Mouse (Mus musculus): ENCODE data around the gene Dclk3.
A peak's percentile ranks its signal among the peaks of the same experiment; 100 is the strongest.

Gene Dclk3

DNA sequence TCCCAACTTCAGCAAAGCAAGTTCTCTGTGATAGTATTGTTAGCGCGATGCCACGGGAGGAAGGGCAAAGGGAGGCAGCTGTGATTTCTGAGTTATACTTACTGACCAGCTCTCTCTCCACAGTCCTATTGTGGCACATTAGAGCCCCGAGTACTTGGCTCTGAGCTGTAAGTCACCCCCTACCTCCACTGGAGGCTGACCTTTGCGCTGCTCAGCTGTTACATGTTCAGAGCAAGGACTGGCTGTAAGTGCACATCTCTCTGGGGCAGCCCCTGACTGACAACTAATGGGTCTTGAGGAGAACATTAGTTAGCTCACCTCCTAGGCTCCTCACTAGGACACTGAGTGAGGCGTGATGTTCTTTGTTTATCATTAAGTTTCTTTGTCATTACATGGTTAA is 1.6 kb downstream of the Dclk3 start:
- DNase-seq, result no peak

DNA sequence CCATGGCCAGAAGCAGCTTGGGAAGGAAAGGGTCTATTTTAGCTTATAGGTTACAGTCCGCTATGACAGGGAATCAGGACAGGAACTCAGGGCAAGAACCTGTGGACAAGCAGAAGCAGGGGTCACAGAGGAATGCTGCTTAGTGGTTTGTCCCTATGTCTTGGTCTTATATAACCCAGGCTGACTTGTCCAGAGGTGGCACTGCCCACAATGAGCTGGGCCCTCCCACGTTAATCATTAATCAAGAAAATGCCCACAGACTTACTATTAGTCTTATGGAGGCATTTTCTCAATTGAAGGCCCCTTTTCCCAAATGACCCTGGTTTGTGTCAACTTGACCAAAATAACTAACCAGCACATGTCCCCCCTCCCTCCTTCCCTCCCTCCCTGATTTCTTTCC is 2.3 kb downstream of the Dclk3 start:
- DNase-seq, result no peak

DNA sequence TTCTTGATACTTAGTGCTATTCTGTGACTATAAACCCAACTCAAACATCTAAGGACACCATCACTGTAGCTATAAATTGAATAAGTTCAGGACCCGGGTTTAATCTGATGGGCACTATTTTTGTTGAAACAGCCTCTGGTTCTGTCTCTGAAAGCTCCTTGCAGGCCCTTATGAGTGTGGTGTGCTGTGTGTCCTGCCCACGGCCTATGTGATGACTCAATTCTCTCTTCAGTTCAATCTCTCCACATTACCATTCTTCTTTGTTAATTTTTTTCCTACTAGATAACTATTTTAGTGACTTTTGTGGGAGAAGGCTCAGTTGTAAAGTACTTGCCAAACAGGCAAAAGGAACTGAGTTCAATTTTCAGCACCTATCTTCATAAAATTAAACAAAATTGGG is 7.3 kb downstream of the Dclk3 start:
- no peak for DNase-seq

DNA sequence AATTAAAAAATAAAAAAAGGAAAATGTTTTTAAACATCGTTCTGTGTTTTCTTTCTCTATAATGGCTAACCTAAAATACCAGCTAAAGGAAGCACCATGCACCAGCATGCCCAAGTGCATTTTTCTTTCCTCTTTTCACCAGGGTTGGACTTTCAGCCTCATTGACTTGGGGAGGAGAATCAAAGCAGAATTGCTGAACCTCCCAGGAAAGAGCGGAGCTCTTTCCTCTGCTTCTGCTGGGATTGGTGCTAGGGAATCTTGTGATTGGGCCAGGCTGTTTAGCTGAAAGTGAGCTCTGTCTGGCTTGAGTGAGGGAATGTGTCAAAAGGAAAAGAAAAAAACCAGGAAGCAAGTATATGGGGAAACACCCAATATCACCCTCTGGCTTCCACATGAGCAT is 10.1 kb downstream of the Dclk3 start:
- no peak for DNase-seq

DNA sequence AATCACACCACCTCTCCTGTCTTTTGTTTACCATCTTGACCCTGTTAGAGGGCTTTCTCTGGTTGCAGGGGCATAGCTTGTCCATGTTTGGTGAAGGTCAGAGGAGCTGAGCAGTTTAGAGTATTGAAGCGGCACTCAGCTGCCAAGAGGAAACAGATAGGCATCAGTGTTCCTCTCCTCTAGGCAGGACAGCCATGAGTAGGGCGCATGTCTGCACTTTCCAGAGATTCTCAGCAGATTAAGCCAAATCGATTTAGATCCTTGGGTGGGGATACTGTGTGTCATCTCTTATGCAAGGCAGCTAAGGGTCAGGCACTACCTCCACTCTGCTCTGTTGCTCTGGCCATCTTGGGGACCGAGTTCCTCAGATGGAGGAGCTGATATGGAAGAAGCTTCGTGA is 11.0 kb downstream of the Dclk3 start:
- no peak for DNase-seq

DNA sequence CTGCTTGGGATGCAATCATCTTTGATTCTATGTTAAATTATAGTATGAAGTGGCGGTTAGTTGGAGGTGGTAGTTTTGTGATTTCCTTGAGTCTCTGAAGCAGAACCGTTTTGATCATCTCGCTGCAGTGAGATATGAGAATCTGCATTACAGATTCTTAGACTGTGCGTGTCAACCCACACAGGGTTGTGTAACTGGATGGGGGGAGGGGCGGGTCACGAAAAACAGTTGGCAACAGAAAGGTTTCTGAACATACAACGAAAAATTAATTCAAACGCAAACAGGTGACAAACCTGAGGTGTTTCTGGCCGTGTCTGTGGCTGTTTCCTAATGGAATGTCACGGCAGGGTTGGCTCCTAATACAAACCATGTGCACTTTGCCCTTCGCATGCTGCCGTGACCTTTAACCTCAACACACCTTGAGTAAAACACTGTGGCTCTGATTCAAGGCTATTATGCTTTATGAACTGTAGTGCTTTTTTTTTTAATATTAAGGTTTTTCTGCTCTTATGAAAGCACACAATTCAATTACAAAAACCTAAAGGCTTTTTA is 12.0 kb downstream of the Dclk3 start:
- no peak for DNase-seq

DNA sequence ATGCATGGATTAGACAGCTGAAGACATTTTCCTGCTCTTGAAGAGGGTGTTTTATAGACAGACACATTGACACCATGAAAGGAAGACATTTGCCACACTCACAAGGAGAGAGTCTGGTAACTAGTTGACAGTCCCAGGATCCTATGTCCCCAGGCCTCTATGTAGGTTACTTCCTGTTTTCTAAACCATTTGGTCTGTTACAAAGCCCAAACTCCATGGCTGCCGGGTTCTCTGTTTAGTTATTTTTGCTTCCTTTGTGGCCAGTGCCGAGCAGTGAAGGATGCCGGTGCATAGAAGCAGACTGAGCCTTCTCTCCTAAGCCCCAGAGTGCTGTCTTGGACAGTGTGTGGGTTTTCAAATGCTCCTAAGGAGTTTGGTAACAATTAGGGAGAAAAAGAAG is 15.0 kb downstream of the Dclk3 start:
- DNase-seq, result no peak

DNA sequence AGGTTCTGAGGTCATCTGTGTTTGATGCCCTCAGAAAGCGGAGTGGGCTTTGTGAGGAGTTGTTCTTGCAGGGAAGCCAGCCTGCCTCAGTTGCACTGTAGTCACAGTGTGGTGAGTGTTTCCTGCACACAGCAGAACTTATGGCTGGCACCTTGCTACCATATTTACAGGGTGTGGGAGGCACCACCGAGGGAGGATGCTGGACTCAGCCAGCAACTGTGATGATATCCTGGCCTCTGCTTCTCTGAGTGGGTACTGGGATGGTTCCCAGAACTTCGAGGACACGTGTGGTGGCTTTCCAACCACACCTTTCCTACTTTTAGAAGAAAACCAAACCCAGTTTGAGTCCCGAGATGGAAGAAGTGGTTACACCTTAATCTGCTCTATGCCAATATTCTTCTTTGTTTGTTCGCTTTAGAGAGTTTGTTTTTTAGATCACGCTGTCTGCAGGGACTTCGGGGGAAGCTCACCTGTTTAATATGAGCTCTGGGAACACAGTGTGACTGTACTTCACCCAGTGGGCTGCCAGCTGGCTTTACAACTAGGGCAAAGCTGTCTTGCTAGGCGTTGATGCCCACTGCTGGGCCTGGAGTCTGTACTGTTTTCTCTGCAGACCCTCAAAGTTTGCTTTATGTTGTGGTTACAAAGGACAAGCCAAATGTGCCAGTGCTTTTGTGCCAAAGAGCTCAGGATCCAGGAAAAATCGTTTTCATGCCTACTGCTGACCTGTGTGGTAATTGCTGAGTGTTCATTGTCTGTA is 18.5 kb downstream of the Dclk3 start:
- DNase-seq, result no peak

DNA sequence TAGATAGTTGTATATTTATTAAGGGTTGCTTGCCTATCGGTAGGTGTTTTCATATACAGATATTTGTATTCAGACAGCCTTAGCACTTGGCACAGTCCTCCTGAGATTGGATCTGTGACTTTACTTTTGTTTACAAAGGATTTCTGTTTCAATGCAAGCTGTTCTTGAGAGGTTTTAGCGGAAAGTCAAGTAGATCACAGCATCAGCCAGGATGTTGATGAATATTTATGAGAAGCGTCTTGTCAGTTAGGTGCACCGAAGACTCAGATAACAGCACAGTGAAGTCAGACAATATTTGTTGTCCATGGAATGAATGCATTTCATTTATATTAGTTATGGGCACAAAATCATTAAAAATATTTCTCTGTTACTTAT is 19.0 kb downstream of the Dclk3 start:
- DNase-seq, result no peak

DNA sequence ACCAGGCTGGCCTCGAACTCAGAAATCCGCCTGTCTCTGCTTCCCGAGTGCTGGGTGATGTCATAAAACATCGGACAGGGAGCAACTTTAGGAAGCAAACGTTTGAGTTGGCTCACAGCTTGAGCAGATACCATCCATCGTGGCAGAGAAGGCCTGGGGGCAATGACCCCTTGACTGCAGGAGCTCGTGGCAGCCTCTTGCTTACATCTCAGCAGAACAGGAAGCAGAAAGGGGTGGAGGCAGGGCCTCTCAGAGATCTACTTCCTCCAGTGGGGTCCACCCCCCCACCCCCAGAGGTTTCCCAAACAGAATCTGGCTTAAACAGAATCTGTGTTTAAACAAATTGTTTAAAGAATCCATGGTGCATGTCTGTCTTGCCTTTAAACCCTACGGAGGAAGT is 20.6 kb downstream of the Dclk3 start:
- no peak for DNase-seq

DNA sequence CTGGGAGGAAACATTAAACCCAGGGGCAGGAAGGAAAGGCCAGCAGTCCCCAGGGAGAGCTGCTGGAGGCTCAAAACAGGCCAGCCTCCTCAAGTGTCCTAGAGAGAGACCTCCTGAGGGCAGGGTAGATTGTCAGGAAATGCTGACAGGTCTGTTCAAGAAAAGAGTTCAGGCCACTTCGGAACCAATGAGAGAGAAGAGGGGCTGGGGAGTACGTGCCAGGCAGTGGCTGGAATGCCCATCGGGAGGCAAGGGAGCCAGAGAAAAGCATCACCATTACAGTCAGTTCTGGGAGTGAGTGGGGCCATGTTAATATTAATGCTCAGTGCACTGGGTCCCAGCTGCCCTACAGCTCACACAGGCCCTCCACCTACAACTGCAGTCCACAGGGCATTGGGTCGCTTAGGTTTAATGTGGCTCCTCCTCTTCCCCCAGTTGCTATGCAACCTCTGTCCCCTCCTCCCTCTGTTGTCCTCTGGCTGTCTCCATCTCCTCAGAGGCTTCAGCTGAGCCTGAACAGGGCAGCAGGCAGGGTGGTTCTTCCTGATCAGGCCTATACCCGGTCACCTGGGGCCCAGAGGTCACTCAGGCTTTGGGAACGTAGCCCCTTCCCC is 21.4 kb downstream of the Dclk3 start:
- DNase-seq, result peak; percentile 67

DNA sequence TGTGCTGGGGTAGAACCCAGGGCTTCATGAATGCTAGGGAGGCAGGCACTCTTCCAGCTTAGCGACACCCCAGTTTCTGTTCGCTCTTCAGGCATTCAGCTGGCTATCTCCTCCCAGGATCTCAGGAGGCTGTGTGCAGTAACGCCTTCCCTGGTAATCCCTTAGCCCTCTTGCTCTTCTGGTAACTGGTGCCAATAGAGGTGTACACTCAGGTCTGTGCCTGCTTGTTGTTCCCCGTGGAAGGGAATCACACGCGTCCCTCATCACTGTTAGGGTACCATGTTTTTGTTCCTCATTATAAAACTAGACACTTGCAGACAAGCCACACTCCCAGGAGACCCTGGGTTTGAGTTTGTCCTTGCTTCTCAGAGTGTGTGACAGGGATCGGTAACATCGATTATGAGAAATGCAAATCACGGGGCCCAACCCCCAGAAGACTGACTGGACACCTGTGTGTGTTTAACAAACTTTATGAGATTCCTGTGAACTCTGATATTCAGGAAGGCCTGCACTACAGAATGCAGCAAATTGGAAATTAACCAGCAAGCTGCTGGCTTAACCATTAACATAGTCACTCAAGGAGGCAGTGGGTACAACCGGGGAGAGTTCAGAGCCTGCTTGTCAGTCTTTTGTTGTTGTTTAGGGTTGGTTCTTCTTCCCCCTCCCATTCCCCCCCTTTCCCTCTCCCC is 22.7 kb downstream of the Dclk3 start:
- DNase-seq, result no peak

DNA sequence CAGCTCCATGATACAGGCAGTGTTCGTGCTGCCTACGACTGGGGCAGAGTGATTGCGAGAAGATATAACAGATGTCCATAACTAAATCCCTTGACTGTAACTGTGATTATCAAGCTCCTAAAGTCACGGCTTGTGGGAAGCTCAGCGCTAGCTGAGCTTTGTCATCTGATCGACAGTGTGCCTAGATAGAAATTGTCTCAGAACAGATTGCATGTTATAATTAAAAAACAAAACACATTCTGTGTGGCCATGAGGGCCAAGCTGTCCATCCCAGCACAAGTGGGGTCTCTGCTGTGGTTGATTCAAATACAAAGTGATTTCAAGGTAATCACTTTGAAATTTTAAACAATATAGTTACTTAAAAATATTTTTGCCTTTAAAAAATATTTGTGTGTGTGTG is 26.8 kb downstream of the Dclk3 start:
- DNase-seq, result no peak

DNA sequence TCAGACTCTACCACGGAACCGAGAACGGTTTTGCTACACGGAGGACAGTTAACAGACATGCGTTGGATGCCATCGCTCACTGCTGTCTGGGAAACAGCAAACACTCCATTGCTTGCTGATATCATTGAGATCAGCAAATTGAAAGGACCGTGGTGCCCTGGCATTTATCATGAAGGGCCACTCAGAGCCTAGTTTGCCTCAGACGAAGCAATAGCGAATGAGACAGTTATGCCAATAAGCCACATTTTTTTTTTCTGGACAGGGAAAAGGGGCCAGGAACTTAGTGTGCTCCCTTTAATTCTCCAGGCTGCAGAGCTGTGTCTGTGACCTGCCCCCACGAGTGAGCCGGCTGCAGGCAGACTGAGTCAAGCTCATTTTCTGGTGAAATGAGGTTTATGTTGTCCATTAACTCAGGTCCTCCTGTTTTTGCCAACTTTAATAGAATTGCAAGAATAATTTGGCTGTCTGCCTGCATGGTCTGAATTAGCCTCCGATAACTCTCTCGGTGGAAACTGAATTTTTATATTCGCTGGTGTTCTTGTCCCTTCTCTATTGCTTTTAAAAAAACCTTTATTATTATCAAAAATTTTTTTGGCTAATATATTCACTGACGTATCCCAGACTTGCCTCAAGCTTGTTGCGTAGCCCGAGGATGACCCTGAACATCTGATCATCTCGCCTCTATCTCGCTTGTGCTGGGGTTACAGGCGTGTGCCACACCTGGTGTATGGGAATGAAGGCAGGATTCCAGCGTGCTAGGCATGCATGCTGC is 35.0 kb downstream of the Dclk3 start:
- no peak for DNase-seq

DNA sequence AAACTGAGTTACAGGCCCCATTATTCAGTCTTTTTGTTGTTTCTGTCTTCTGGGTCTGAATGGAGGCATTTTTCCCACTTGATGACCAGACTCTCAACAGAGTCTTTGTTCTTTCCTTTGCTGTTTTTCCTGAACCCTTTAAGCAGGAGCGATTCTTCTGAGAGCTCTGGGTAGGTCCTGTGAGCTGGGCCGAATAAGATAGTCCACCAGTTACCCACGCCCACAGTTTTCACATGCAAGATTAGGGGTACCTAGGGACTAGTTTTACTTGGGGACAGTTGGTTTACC is 35.5 kb downstream of the Dclk3 start:
- DNase-seq, result no peak

DNA sequence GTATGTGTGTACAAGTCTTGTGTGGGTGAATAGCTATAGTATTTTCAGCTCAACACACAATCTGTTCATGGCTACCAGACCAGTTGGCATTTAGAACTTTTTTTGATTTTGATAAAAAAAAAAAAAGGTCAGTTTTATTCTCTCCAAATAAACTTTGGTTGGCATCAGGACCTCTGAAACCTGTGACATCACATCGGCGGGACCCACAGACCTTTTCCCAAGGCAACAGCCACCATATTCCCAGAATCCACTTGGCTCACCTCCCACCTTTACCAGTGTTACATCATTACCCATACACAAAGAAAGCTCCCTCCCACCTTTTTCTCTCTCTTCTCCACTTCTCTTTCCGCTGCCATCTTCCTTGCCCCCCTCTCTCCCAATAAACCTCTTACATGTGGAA is 36.4 kb downstream of the Dclk3 start:
- DNase-seq, result no peak

DNA sequence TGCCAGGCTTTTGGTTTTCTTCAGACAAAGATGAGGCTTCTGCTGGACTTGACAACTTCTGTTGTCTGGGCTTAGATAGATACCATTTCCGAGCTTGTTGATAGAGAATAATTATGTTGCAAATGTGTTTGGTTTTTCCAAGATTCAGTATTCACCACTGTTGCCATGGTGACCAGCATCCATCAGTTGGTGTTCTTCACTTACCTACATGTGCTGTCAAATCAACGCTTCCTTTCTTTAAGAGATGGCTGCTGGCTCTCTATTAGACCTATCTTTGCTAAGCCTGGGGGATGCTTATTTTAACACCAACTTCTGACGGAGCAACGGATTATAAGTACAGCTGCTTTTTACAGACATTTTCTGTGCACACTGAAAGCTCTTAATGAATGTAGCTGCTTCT is 37.1 kb downstream of the Dclk3 start:
- DNase-seq, result no peak

DNA sequence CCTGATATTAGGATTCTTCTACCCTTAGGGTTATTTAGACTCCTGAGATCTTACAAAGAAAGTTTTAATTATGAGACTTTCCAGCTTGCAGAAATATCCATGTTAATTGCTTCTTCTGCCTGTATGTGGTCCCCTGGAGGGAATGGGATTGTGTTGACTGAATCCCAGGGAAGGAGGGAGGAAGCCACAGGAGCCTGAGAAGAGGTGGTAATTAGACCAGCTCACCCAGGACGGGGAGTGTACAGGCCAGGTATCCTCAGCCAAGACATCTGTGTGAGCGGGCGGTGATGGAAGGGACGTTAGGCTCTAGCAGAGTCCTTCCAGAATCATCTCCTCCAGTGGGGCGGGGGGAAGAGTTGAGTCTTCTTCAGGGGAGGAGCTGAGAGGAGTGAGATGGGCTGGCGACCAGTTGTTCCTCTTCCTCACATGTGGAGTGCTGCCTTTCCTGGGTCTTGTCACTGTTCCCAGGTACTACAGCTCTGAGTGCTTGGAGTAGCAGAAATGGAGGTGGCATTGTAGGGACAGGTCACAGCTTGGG is 37.7 kb downstream of the Dclk3 start:
- no peak for DNase-seq

DNA sequence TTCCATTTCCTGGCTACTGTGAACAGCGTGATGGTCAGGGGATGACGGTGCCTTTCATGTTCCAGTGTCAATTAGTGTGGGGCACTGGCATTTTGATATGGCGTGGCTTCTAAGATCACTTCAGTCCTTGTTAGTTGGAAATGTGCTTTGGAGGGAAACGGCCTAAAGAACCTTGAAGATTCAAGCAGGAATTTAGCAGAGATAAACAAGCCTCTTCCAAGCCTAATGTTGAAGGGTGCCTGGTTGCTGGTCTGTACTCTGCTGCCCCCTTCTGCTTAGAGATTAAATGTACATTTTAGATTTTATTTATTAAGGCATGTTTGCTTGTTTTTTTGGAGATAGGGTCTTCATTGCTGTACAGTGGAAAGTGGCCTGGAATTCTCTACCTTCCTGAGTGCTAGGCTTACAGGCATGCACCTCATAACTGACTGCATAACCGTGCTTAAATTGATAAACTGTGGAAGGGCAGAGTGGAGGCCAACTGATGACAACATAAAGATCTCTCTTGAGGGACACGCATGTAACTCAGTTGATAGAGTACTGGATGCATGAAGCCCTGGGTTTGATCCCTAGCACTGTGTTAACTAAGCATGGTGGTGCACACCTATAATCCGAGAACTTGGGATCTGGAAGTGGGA is 40.1 kb downstream of the Dclk3 start:
- DNase-seq, result peak; percentile 55

DNA sequence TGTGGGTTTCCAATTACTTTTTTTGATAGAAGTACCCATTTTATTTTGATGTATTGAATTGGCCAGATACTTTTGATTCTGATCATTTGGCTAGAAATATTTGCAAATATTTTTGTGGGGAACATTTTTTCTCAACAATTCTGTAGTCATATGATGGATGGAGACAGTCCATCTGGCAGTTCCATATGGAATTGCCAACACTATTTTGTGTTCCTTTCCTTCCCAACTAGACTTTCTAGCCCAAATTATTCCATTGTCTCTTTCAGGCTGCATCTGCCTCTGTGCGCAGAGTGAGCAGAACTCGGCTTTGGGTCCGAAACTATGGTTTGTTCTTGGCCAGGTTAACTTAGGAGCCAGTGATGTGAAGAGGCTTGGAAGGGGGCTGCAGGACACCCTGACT is 42.1 kb downstream of the Dclk3 start:
- DNase-seq, result no peak

DNA sequence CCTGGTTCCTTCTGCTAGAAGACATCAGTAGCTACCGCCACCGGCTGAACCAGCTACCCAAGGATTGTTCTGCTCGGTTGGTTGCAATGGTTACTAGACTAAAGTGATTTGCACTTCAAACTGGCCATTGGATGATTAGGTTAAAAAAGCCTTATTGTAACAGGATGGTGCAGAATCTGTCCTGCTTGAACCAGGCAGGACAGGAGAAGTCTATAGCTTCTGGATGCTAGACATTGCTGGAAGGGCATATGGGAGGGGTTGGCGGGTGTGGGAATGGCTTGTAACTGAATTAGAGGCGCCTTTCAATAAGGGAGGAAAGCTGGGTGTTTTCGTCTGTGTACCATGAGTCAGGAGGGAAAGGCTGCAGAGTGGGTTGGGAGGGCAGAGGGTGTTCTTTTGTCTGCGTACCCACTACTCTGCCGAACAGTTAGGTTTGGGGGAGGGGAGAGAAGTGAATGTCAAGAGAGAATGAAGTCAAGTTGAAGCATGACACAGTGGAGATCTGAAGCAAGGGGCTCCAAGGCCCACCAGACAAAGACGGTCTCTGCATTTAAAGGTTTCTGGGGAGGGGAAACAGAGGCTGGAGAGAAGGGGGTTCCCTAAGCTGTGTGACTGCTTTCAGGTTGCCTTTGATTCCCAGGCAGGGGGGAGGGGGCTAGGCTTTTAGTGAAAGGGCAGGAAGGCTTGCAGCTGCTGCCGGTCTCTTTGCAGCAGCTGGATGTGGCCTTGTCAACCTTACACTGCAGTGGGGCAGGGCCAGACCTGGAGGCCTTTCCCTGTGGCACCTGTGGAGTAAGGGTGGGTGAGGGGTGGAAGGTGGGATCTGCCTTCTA is 48.0 kb downstream of the Dclk3 start:
- DNase-seq, result no peak

DNA sequence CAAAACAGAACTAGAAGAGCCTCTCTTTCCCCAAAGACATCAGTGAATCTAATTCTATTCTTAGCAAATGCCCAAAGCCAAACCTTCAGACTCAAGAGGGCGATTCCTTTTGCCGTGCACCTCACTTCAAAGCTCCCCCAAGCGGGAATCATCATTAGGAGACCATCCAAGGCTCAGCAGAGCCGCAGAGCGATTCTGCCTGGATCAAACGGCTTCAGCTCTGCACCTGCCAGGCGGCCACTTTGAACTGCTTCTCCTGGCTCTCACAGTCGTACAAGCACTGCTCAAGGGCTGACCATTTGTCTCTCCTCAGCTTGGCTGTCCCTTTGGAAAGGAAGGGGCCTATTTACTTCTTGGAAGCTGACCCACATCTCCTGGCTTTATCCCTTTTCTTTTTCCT is 51.7 kb downstream of the Dclk3 start:
- no peak for DNase-seq

Measured in retina, postnatal 1 day (tissue).